Mouse (Mus musculus): ENCODE results near the gene Pakap. TPM values are rescaled to one million over a fixed set of nuclear protein-coding genes. Genes with fewer than 3 reads are reported as not detected.
A peak's percentile ranks its signal among the peaks of the same experiment; 100 is the strongest.

The Pakap gene
- polyA plus RNA-seq, 1 experiment from 2014 or later, result 1.7 TPM

DNA sequence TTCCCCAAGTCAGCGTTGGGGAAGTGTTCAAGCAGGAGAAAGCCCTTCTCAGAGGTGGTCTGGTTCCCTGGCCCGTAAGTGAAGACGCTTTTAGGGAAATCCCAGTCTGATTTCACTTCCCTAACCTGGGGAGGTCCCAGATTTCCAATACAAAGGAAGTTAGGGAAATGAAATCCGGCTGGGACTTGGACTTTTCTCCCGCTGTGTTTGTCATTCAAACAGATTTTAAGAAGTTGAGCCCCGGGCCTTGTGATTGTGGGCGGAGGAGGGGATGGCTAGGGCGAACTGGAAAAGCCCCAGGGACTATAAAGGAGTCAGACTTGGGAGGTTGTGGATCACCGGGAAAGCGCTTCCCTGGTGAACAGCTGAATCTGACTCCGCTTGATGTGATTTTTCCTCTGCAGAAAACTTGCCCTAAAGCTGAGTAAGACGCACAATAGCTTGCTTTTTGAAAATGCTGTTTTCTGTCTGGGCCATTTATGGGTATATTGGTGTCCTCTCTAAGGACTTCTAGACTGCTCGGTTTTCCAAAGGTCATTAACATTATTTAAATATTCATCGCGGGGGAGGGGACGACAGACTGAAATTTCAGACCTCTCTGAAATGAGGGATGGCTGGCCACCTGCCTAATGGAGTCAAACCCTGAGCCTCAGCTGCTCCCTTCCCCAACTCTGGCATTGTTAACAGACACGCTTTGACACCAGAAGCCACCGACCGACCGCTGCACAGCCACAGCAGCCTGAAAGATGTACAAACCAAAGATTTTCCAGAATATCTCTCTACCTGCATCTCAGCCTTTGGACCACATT lies 213.1 kb downstream of the Pakap start:
- no peak overlapping the region for H3K27ac ChIP-seq (ENCODE audit: low read length)
- H3K4me1 ChIP-seq (ENCODE audit: control insufficient read depth, low read depth, low read length), result peaks cover 7% of the 10 kb centered on the region
- no peak for ATAC-seq (ENCODE audit: low read depth)
- WGBS (ENCODE audit: insufficient replicate concordance), result 14% methylated on average over 20 of the region's 20 CpGs
- peaks cover 35% of the 10 kb centered on the region for H3K27me3 ChIP-seq (ENCODE audit: control insufficient read depth, insufficient read depth, low read depth, low read length)
- H3K4me2 ChIP-seq (ENCODE audit: low read depth, low read length), result no peak overlapping the region
- H3K36me3 ChIP-seq (ENCODE audit: control insufficient read depth, insufficient read depth), result no peaks in the 10 kb centered on the region
- H3K4me3 ChIP-seq (ENCODE audit: low read depth, low read length), result no peak overlapping the region
- H3K9ac ChIP-seq (ENCODE audit: low read depth, low read length), result no peak overlapping the region
- H3K9me3 ChIP-seq (replicated peaks; ENCODE audit: control insufficient read depth, low read length), result no peaks in the 10 kb centered on the region

DNA sequence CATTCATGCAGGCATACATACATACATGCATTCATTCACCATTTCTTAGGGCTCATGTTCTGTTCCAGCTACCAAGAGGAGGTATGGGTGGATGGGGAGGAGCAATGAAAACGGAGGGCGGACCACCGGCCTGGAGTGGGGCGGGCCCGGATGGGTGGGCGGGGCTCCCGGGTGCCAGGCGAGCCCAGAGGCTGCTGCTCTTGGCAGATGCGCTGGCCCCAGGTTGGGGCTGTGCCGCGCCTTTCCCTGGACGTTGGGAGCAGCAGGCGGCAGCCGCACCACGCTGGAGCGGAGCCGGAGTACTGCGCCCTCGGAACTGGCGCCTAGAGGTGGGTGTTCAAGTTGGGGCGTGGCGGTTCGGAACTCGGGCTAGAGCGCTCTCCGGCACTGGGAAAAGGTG lies 214.0 kb downstream of the Pakap start:
- under 1% methylated on average over 26 of the region's 26 CpGs for WGBS (ENCODE audit: insufficient replicate concordance)
- no peaks in the 10 kb centered on the region for H3K9me3 ChIP-seq (replicated peaks; ENCODE audit: control insufficient read depth, low read length)
- peak overlapping the region; percentile 68 for H3K4me2 ChIP-seq (ENCODE audit: low read depth, low read length)
- no peak overlapping the region for H3K27ac ChIP-seq (ENCODE audit: low read length)
- no peak overlapping the region; the same call in 1 of the 2 replicates for H3K9ac ChIP-seq (ENCODE audit: low read depth, low read length)
- H3K36me3 ChIP-seq (ENCODE audit: control insufficient read depth, insufficient read depth), result no peaks in the 10 kb centered on the region
- peaks cover 7% of the 10 kb centered on the region for H3K4me1 ChIP-seq (ENCODE audit: control insufficient read depth, low read depth, low read length)
- H3K4me3 ChIP-seq (ENCODE audit: low read depth, low read length), result peak overlapping the region; percentile 50
- peak; percentile 90 for ATAC-seq (ENCODE audit: low read depth)
- peaks cover 35% of the 10 kb centered on the region for H3K27me3 ChIP-seq (ENCODE audit: control insufficient read depth, insufficient read depth, low read depth, low read length)

DNA sequence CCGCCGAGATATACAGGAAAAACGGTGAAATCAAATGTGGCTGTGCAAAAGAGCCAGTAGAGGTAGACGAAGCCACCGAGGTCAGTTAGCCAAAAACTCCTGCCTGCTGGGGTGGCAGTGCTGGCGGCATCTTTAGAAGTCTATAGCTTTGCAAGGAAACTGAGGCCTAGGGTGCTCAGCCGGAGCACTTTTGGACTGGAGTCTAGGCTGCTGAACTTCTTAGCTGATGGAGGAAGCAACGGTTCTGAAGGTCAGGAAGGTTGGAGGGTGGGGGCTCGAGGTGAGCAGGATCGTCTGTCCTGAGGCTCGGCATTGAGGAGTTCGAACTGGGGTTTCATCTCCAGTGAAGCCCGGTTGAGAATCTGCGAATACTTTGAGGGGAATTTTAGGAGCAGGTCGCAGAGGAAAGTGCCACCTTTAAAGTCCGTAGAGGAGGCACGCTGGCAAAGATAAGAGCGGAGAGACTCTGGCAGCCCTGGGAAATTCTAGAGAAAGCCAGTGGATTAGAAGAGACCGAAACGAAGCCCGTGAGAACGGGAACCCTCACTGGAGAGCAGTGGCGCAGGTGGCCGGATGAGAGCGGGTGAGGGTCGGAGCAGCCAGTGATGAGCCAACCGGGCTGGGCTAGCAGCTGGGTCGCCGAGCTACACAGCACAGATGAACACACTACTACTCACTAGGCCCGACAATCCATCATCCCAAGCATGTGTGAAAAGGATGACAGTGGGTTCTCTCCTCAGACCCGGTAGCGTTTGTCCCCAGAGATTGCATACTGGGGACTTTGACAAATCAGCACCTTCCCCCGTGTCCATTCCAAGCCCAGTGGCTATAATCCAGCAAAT lies 214.8 kb downstream of the Pakap start:
- Histone ChIP-seq H3K9ac (ENCODE audit: low read depth, low read length) (peak overlapping the region; percentile 5; the same call in 1 of the 2 replicates), H3K9me3 (replicated peaks; ENCODE audit: control insufficient read depth, low read length) (no peaks in the 10 kb centered on the region), H3K27me3 (ENCODE audit: control insufficient read depth, insufficient read depth, low read depth, low read length) (peaks cover 35% of the 10 kb centered on the region), H3K4me3 (ENCODE audit: low read depth, low read length) (peak overlapping the region; percentile 50), H3K36me3 (ENCODE audit: control insufficient read depth, insufficient read depth) (no peaks in the 10 kb centered on the region), H3K4me2 (ENCODE audit: low read depth, low read length) (peak overlapping the region; percentile 68), H3K4me1 (ENCODE audit: control insufficient read depth, low read depth, low read length) (peaks cover 7% of the 10 kb centered on the region), H3K27ac (ENCODE audit: low read length) (no peak overlapping the region)
- ATAC-seq (ENCODE audit: low read depth), result no peak
- WGBS (ENCODE audit: insufficient replicate concordance), result 3% methylated on average over 33 of the region's 33 CpGs

DNA sequence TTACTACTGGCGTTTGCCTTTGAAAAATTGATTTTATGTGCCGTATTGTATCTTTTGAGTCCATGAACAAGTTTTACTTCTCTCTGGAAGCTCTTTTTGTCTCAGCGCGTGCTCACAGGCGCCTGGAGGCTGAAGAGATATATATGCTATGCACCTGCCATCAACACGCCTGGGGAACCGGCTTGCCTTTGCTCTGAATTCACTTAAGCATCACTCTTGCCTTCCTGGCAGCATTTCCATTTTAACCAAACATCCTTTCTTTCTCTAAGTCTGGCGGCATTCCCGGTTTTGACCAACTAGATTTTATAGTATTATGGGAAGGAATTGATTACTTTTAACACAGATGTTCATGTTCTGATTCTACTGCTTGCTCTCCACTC lies 215.4 kb downstream of the Pakap start:
- H3K4me3 ChIP-seq (ENCODE audit: low read depth, low read length), result no peak overlapping the region
- H3K9ac ChIP-seq (ENCODE audit: low read depth, low read length), result no peak overlapping the region
- peaks cover 7% of the 10 kb centered on the region for H3K4me1 ChIP-seq (ENCODE audit: control insufficient read depth, low read depth, low read length)
- 49% methylated on average over 9 of the region's 9 CpGs for WGBS (ENCODE audit: insufficient replicate concordance)
- H3K27me3 ChIP-seq (ENCODE audit: control insufficient read depth, insufficient read depth, low read depth, low read length), result peaks cover 35% of the 10 kb centered on the region
- no peak for ATAC-seq (ENCODE audit: low read depth)
- no peak overlapping the region for H3K27ac ChIP-seq (ENCODE audit: low read length)
- no peaks in the 10 kb centered on the region for H3K9me3 ChIP-seq (replicated peaks; ENCODE audit: control insufficient read depth, low read length)
- no peaks in the 10 kb centered on the region for H3K36me3 ChIP-seq (ENCODE audit: control insufficient read depth, insufficient read depth)
- 0 out of 2 replicates have a peak overlapping the region, but pooled peaks have one; percentile 68 for H3K4me2 ChIP-seq (ENCODE audit: low read depth, low read length)

DNA sequence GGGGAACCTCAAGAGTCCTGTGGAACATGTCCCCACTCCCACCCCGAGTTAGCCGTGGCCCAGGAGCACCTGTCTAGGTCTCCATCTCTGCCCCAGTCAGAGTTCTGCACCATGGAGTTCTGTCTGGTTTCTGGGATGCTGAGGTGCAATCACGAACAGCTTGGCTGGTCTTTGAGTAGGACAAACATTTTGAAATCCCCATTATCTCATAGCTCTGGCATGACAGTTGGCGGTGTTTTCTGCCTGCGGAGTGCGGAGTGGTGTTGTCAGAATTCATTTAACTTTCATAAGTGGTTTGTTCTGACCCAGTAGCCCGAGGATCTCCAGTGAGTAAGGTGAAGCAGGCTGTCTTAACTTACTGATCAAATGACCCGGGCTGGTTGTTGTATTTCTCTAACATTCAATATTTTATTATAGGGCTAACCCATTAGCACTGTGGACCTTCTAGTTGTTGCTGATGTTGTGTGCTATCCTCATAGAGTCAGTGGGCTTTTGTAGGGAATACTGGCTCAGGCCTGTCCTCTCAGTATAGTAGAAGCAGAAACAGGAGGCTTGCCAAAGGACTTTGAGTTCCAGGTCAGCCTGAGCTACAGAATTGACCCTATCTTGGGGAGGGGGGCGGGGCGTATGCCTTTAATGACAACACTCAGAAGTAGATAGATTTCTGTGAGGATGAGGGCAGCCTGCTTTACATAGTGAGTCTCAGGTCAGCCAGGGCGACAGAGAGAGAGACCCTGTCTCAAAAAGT lies 216.0 kb downstream of the Pakap start:
- Histone ChIP-seq H3K27me3 (ENCODE audit: control insufficient read depth, insufficient read depth, low read depth, low read length) (peaks cover 35% of the 10 kb centered on the region), H3K9ac (ENCODE audit: low read depth, low read length) (no peak overlapping the region), H3K9me3 (replicated peaks; ENCODE audit: control insufficient read depth, low read length) (no peaks in the 10 kb centered on the region), H3K4me1 (ENCODE audit: control insufficient read depth, low read depth, low read length) (peaks cover 7% of the 10 kb centered on the region), H3K27ac (ENCODE audit: low read length) (no peak overlapping the region), H3K4me3 (ENCODE audit: low read depth, low read length) (no peak overlapping the region), H3K36me3 (ENCODE audit: control insufficient read depth, insufficient read depth) (no peaks in the 10 kb centered on the region), H3K4me2 (ENCODE audit: low read depth, low read length) (no peak overlapping the region)
- WGBS (ENCODE audit: insufficient replicate concordance), result 64% methylated on average over 11 of the region's 11 CpGs
- ATAC-seq (ENCODE audit: low read depth), result no peak

DNA sequence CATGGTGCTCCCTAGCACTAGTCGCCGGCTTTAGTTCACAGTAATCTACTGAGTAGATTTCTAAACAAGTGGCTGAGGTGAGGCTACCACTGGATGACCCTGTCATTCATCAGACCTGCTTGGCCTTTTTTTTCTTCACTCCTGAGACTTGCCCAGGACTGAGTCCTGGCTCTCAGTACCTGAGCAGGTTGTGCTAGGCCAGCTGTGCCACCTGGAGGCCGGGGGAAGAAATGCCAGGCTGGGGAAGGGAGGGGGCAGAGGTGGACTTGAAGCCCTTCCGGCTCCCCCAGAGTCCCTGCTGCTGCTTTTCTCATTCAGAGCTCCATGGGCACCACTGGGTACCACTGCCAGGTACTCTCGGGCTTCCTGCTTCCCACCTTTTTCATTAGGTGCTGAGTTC lies 220.7 kb downstream of the Pakap start:
- ATAC-seq (ENCODE audit: low read depth), result no peak
- H3K4me1 ChIP-seq (ENCODE audit: control insufficient read depth, low read depth, low read length), result no peaks in the 10 kb centered on the region; the same call in 1 of the 2 replicates
- H3K9me3 ChIP-seq (replicated peaks; ENCODE audit: control insufficient read depth, low read length), result no peaks in the 10 kb centered on the region
- no peak overlapping the region for H3K4me3 ChIP-seq (ENCODE audit: low read depth, low read length)
- H3K4me2 ChIP-seq (ENCODE audit: low read depth, low read length), result no peak overlapping the region
- no peak overlapping the region for H3K27ac ChIP-seq (ENCODE audit: low read length)
- peaks cover 4% of the 10 kb centered on the region for H3K27me3 ChIP-seq (ENCODE audit: control insufficient read depth, insufficient read depth, low read depth, low read length)
- 52% methylated on average over 5 of the region's 5 CpGs for WGBS (ENCODE audit: insufficient replicate concordance)
- H3K36me3 ChIP-seq (ENCODE audit: control insufficient read depth, insufficient read depth), result no peaks in the 10 kb centered on the region
- H3K9ac ChIP-seq (ENCODE audit: low read depth, low read length), result no peak overlapping the region

DNA sequence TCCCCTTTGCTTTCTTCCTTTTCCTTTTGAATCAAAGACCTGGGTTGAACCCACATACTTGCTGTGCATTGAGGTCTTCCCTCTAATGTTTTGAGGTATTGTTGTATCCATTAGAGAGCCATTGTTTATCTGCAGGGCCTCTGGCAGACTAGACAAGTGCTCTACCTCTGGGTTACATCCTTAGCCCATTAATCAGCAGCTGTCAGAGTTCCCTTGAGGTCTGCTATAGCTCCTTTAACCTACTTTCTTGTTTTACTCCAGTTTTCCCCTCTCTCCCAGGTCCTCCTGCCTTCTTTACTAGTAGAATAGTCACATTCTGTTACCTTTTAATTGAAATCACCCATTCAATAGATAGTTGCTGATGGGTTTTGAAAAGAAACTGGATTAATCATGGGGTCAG lies 221.1 kb downstream of the Pakap start:
- H3K27me3 ChIP-seq (ENCODE audit: control insufficient read depth, insufficient read depth, low read depth, low read length), result no peaks in the 10 kb centered on the region
- H3K9ac ChIP-seq (ENCODE audit: low read depth, low read length), result no peak overlapping the region
- H3K36me3 ChIP-seq (ENCODE audit: control insufficient read depth, insufficient read depth), result no peaks in the 10 kb centered on the region
- H3K27ac ChIP-seq (ENCODE audit: low read length), result no peak overlapping the region
- no peak overlapping the region for H3K4me2 ChIP-seq (ENCODE audit: low read depth, low read length)
- H3K9me3 ChIP-seq (replicated peaks; ENCODE audit: control insufficient read depth, low read length), result no peaks in the 10 kb centered on the region
- ATAC-seq (ENCODE audit: low read depth), result no peak
- H3K4me3 ChIP-seq (ENCODE audit: low read depth, low read length), result no peak overlapping the region
- no peaks in the 10 kb centered on the region; the same call in none of the 2 replicates for H3K4me1 ChIP-seq (ENCODE audit: control insufficient read depth, low read depth, low read length)

DNA sequence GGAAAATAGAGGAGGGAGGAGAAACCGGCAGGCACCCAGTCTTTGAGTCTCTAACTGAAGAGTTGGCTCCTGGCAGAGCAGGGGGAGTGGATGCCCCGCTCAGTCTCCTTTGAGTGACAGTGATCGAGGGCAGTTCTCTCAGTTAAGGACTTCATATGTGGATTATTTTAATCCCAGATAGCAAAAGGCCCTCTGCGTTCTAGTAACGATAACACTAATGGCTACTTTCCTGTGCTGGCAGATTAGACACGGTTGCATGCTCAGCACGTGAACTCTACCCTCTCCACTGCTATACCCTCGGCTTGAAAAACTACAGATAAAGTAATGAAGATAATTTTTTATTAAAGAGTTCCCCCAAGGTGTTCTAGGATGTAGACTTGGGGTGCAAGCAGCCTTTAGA lies 226.0 kb downstream of the Pakap start:
- Histone ChIP-seq H3K4me2 (ENCODE audit: low read depth, low read length) (peak overlapping the region; percentile 10), H3K4me3 (ENCODE audit: low read depth, low read length) (no peak overlapping the region), H3K4me1 (ENCODE audit: control insufficient read depth, low read depth, low read length) (peaks cover 22% of the 10 kb centered on the region), H3K27me3 (ENCODE audit: control insufficient read depth, insufficient read depth, low read depth, low read length) (no peaks in the 10 kb centered on the region), H3K36me3 (ENCODE audit: control insufficient read depth, insufficient read depth) (no peaks in the 10 kb centered on the region), H3K27ac (ENCODE audit: low read length) (peak overlapping the region; percentile 5; the same call in 1 of the 2 replicates), H3K9me3 (replicated peaks; ENCODE audit: control insufficient read depth, low read length) (no peaks in the 10 kb centered on the region), H3K9ac (ENCODE audit: low read depth, low read length) (no peak overlapping the region)
- ATAC-seq (ENCODE audit: low read depth), result peak; percentile 75
- WGBS (ENCODE audit: insufficient replicate concordance), result 20% methylated on average over 8 of the region's 8 CpGs

Data from liver, embryonic 16.5 days (tissue).